ENCODE assay signal across 18 mouse cellular contexts in the genomic region with DNA sequence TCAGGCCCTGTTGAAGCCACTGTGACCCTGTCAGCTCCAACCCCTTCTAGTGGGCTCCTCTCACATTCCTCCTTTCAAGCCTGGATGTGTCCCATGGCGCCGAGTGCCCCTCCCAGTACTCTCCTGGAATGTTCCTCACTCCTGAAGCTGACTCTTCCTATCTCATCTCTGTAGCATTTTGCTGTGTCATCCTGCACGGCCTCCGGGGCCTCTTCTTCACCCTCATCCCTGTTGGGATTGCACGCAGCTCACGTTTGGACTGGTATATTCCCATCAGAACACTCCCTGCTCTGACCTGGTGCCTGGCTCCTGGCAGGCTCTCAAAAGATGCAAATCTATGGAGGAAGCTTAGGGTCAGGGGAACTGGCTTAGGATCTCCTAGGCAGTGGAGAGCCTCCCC. TPM values are rescaled to one million over a fixed set of nuclear protein-coding genes. Genes with fewer than 3 reads are reported as not detected.
DNase-seq lines count a peak whose midpoint lies in the region; ATAC-seq lines count a peak whose summit lies in the region.
"Had no signal": no experiment of that assay in that cellular context is flagged by ENCODE, and none has a peak within 500 bp of the region (broad histone marks: within the 10 kb centered on the region; RNA-seq: fewer than 3 reads in every experiment).

No protein-coding gene starts in this region.

- H3K27ac ChIP-seq in heart, embryonic 15.5 days, result no peak overlapping the region
- no peak overlapping the region for H3K27ac ChIP-seq in embryonic facial prominence, embryonic 13.5 days
- no peak overlapping the region for H3K27ac ChIP-seq in midbrain, embryonic 16.5 days (ENCODE audit: low read length)
- H3K27ac ChIP-seq: embryonic facial prominence, embryonic 12.5 days; intestine, embryonic 15.5 days; neural tube, embryonic 12.5 days had no signal

- DNase-seq in heart, adult 8-10 months (ENCODE audit: low spot score), result no peak
- peak; percentile 55 to 66 for DNase-seq in spleen, postnatal 10 days (ENCODE audit: low spot score in 2 of 2)
- no peak for DNase-seq in spleen, adult 18-20 months
- no peak for DNase-seq in kidney, postnatal 14 days
- DNase-seq in frontal cortex, postnatal 14 days (ENCODE audit: low spot score in 2 of 2), result no peak
- DNase-seq: cerebellum, adult 8-10 months; forebrain, postnatal 0 days; lung, postnatal 36 days had no signal

- no peak overlapping the region for H3K4me2 ChIP-seq in heart, embryonic 15.5 days
- H3K4me2 ChIP-seq in embryonic facial prominence, embryonic 13.5 days, result no peak overlapping the region
- no peak overlapping the region for H3K4me2 ChIP-seq in midbrain, embryonic 16.5 days (ENCODE audit: low read length)
- H3K4me2 ChIP-seq: embryonic facial prominence, embryonic 12.5 days; intestine, embryonic 15.5 days; neural tube, embryonic 12.5 days had no signal

- H3K9ac ChIP-seq in heart, embryonic 15.5 days, result 0 out of 2 replicates have a peak overlapping the region, but pooled peaks have one; percentile 11
- H3K9ac ChIP-seq in embryonic facial prominence, embryonic 13.5 days, result peak overlapping the region; percentile 51; the same call in 1 of the 2 replicates
- peak overlapping the region; percentile 14; the same call in 1 of the 2 replicates for H3K9ac ChIP-seq in midbrain, embryonic 16.5 days (ENCODE audit: low read depth, low read length)
- H3K9ac ChIP-seq: embryonic facial prominence, embryonic 12.5 days; forebrain, postnatal 0 days; intestine, embryonic 15.5 days; neural tube, embryonic 12.5 days had no signal

- H3K4me1 ChIP-seq in heart, embryonic 15.5 days (replicated peaks), result peaks cover 24% of the 10 kb centered on the region
- peaks cover 24% of the 10 kb centered on the region for H3K4me1 ChIP-seq in embryonic facial prominence, embryonic 13.5 days
- peaks cover 16% of the 10 kb centered on the region for H3K4me1 ChIP-seq in midbrain, embryonic 16.5 days (ENCODE audit: control insufficient read depth, insufficient read depth, low read length)

- H3K27me3 ChIP-seq in heart, embryonic 15.5 days, result no peaks in the 10 kb centered on the region
- no peaks in the 10 kb centered on the region for H3K27me3 ChIP-seq in embryonic facial prominence, embryonic 13.5 days
- H3K27me3 ChIP-seq in midbrain, embryonic 16.5 days (ENCODE audit: control insufficient read depth, insufficient read depth, low read depth, low read length), result no peaks in the 10 kb centered on the region
- H3K27me3 ChIP-seq: embryonic facial prominence, embryonic 12.5 days; intestine, embryonic 15.5 days; neural tube, embryonic 12.5 days had no signal

- H3K36me3 ChIP-seq in heart, embryonic 15.5 days, result no peaks in the 10 kb centered on the region
- no peaks in the 10 kb centered on the region for H3K36me3 ChIP-seq in embryonic facial prominence, embryonic 13.5 days
- H3K36me3 ChIP-seq in midbrain, embryonic 16.5 days (ENCODE audit: control insufficient read depth, insufficient read depth, low read length), result no peaks in the 10 kb centered on the region
- H3K36me3 ChIP-seq: embryonic facial prominence, embryonic 12.5 days; intestine, embryonic 15.5 days; neural tube, embryonic 12.5 days had no signal

- no peak for ATAC-seq in heart, embryonic 15.5 days (replicated peaks; ENCODE audit: insufficient number of reproducible peaks, insufficient read depth, low FRiP score, low read depth)
- no peak for ATAC-seq in embryonic facial prominence, embryonic 13.5 days (ENCODE audit: insufficient number of reproducible peaks, insufficient read depth, low FRiP score, low TSS enrichment, low read depth)
- no peak for ATAC-seq in midbrain, embryonic 16.5 days
- ATAC-seq: forebrain, postnatal 0 days; intestine, embryonic 15.5 days had no signal

- WGBS in heart, embryonic 15.5 days, result 31% methylated on average over 6 of the region's 6 CpGs
- 69% methylated on average over 6 of the region's 6 CpGs for WGBS in embryonic facial prominence, embryonic 13.5 days
- 78% methylated on average over 6 of the region's 6 CpGs for WGBS in midbrain, embryonic 16.5 days

- no peak overlapping the region for H3K4me3 ChIP-seq in heart, embryonic 15.5 days
- no peak overlapping the region for H3K4me3 ChIP-seq in embryonic facial prominence, embryonic 13.5 days
- H3K4me3 ChIP-seq in midbrain, embryonic 16.5 days (ENCODE audit: low read depth, low read length), result no peak overlapping the region
- H3K4me3 ChIP-seq: embryonic facial prominence, embryonic 12.5 days; intestine, embryonic 15.5 days; neural tube, embryonic 12.5 days had no signal

- H3K9me3 ChIP-seq in heart, embryonic 15.5 days (replicated peaks), result no peaks in the 10 kb centered on the region
- H3K9me3 ChIP-seq in embryonic facial prominence, embryonic 13.5 days, result no peaks in the 10 kb centered on the region
- no peaks in the 10 kb centered on the region for H3K9me3 ChIP-seq in midbrain, embryonic 16.5 days (replicated peaks; ENCODE audit: control insufficient read depth, low read length, poor library complexity, severe bottlenecking)
- H3K9me3 ChIP-seq: embryonic facial prominence, embryonic 12.5 days; intestine, embryonic 15.5 days; neural tube, embryonic 12.5 days had no signal

RNA-seq across cellular contexts. Expression of a gene that starts 2.8 kb away (rescaled TPM):
- 35.8 and 48.9 TPM in 2 replicates for polyA plus RNA-seq in heart, embryonic 15.5 days (2015; fragmentation: Nextera tagmentation; extraction: Ambion mirVana)
- total RNA-seq in heart, adult 8-10 months (2022), result 10 to 100 TPM in 2 of 4 experiments, 1 to 10 TPM in 2; 7.8 to 13.5 (median 9.3) TPM
- polyA plus RNA-seq in embryonic facial prominence, embryonic 13.5 days (2015; fragmentation: Nextera tagmentation; extraction: Ambion mirVana), result 74.5 and 79.5 TPM in 2 replicates
- 19.4 and 22.4 TPM in 2 replicates for polyA plus RNA-seq in midbrain, embryonic 16.5 days (2015; fragmentation: Nextera tagmentation; extraction: Ambion mirVana)

RNA-seq across cellular contexts. Expression of a gene that starts 19.2 kb away (rescaled TPM):
- not detected in 2 replicates for polyA plus RNA-seq in heart, embryonic 15.5 days (2015; fragmentation: Nextera tagmentation; extraction: Ambion mirVana)
- not detected for total RNA-seq in heart, adult 8-10 months (2022)
- polyA plus RNA-seq in embryonic facial prominence, embryonic 13.5 days (2015; fragmentation: Nextera tagmentation; extraction: Ambion mirVana), result not detected in 2 replicates
- polyA plus RNA-seq in midbrain, embryonic 16.5 days (2015; fragmentation: Nextera tagmentation; extraction: Ambion mirVana), result not detected in 2 replicates
- total RNA-seq: adrenal gland, postnatal 4 days; forebrain, postnatal 0 days; left cerebral cortex, postnatal 36 days had no signal
- polyA plus RNA-seq: C2C12; embryonic facial prominence, embryonic 12.5 days; forebrain, postnatal 0 days; intestine, embryonic 15.5 days; large intestine, adult 2 months; neural tube, embryonic 12.5 days had no signal

RNA-seq across cellular contexts. Expression of a gene that starts 42.2 kb away (rescaled TPM):
- polyA plus RNA-seq in heart, embryonic 15.5 days (2015; fragmentation: Nextera tagmentation; extraction: Ambion mirVana), result 10.4 and 13.0 TPM in 2 replicates
- total RNA-seq in heart, adult 8-10 months (2022), result 1 to 10 TPM; 6.0 to 9.7 (median 8.9) TPM
- polyA plus RNA-seq in embryonic facial prominence, embryonic 13.5 days (2015; fragmentation: Nextera tagmentation; extraction: Ambion mirVana), result 4.7 TPM in 2 replicates
- 16.0 and 20.4 TPM in 2 replicates for polyA plus RNA-seq in midbrain, embryonic 16.5 days (2015; fragmentation: Nextera tagmentation; extraction: Ambion mirVana)

RNA-seq across cellular contexts. Expression of a gene that starts 48.9 kb away (rescaled TPM):
- 6.6 and 10.0 TPM in 2 replicates for polyA plus RNA-seq in heart, embryonic 15.5 days (2015; fragmentation: Nextera tagmentation; extraction: Ambion mirVana)
- total RNA-seq in heart, adult 8-10 months (2022), result 10 to 100 TPM; 28.2 to 43.0 (median 35.8) TPM
- polyA plus RNA-seq in embryonic facial prominence, embryonic 13.5 days (2015; fragmentation: Nextera tagmentation; extraction: Ambion mirVana), result 8.1 and 10.3 TPM in 2 replicates
- polyA plus RNA-seq in midbrain, embryonic 16.5 days (2015; fragmentation: Nextera tagmentation; extraction: Ambion mirVana), result 3.0 and 3.2 TPM in 2 replicates

RNA-seq across cellular contexts. Expression of a gene that starts 54.0 kb away (rescaled TPM):
- polyA plus RNA-seq in heart, embryonic 15.5 days (2015; fragmentation: Nextera tagmentation; extraction: Ambion mirVana), result 81.9 and 106 TPM in 2 replicates
- 10 to 100 TPM; 71.9 to 95.2 (median 81.1) TPM for total RNA-seq in heart, adult 8-10 months (2022)
- polyA plus RNA-seq in embryonic facial prominence, embryonic 13.5 days (2015; fragmentation: Nextera tagmentation; extraction: Ambion mirVana), result 164 and 179 TPM in 2 replicates
- 105 and 121 TPM in 2 replicates for polyA plus RNA-seq in midbrain, embryonic 16.5 days (2015; fragmentation: Nextera tagmentation; extraction: Ambion mirVana)

Comparison
In these comparisons a context has a peak if more than half of its experiments do, and no peak if none do; other contexts are left out.
1. DNase-seq: peak in spleen, postnatal 10 days (2 of 2); none in heart, adult 8-10 months (single experiment), spleen, adult 18-20 months (0 of 2), kidney, postnatal 14 days (single experiment) and frontal cortex, postnatal 14 days (0 of 2).
2. Peak in every context shown above with its lines, with median percentiles within 50 percentile points of each other: H3K9ac ChIP-seq.